Mouse (Mus musculus) kidney, postnatal 36 days (tissue): ENCODE data around the gene Fetub.

Experiments used
- DNase-seq, 2 experiments: peaks; one replicate each; pipeline ENCODE4 v3.0.0; 2021 to 2022; ENCODE audit warnings: mixed read lengths in 2 of 2

Fetub gene

GRCm38 (mm10) chr16:22967383-22968030, 49.4 kb downstream of the Fetub start:
- DNase-seq = no peak
